Mouse (Mus musculus) lung, postnatal 0 days (tissue): ENCODE results near the gene Tceanc2.

ENCODE experiments used
- CTCF ChIP-seq: IDR thresholded peaks from 2 replicates; pipeline ENCODE4 v1.5.1; 2016; ENCODE audit warnings: antibody characterized with exemption, mild to moderate bottlenecking
- EP300 ChIP-seq: IDR thresholded peaks from 2 replicates; pipeline ENCODE4 v1.6.1; 2016; ENCODE audit warnings: antibody characterized with exemption, mild to moderate bottlenecking, control low read depth

GRCm38 (mm10) chr4:107129373-107129772, 49.5 kb downstream of the Tceanc2 start:
- TF ChIP-seq CTCF, result no peak
- TF ChIP-seq EP300, result no peak
